Mouse (Mus musculus) heart, embryonic 14.5 days (tissue): ENCODE results near the gene Acot5. TPM values are rescaled to one million over a fixed set of nuclear protein-coding genes. Genes with fewer than 3 reads are reported as not detected.
"Not testable (repeated sequence)": the region's sequence is repeated elsewhere in the genome, so short reads cannot be mapped to it uniquely, and the experiment has no call there.

ENCODE experiments used
- ATAC-seq: fragments of 200-750 bp; cut with Nextera tagmentation; 2 replicates; pipeline ENCODE4 v1.8.0; 2017; ENCODE audit warnings: low read depth, moderate TSS enrichment; ENCODE audit not compliant: insufficient number of reproducible peaks, insufficient read depth, low FRiP score
- H3K27ac ChIP-seq, 2 experiments: fragments of 200-500 bp in 1 of 2; fragments of 300-500 bp in 1 of 2; sonication (generic) in 1 of 2; replicated peaks in 1 of 2; 2 replicates each; pipeline ENCODE4 v1.5.1; 2012 to 2014; ENCODE audit warnings: low read depth in 2 of 2, low read length in 2 of 2, control low read depth in 1 of 2, mild to moderate bottlenecking in 1 of 2, mixed read lengths in 1 of 2; ENCODE audit not compliant: control insufficient read depth in 1 of 2, insufficient read depth in 1 of 2
- H3K27me3 ChIP-seq: fragments of 300-500 bp; sonication (generic); 2 replicates; pipeline ENCODE4 v1.6.1; 2014; ENCODE audit warnings: mild to moderate bottlenecking, low read length, control low read depth; ENCODE audit not compliant: control insufficient read depth, insufficient read depth
- H3K36me3 ChIP-seq: fragments of 300-500 bp; sonication (generic); 2 replicates; pipeline ENCODE4 v1.6.1; 2014; ENCODE audit warnings: mild to moderate bottlenecking, control low read depth, low read length, mixed read lengths; ENCODE audit not compliant: control insufficient read depth, insufficient read depth
- H3K4me1 ChIP-seq, 2 experiments: fragments of 200-500 bp in 1 of 2; fragments of 300-500 bp in 1 of 2; sonication (generic) in 1 of 2; 2 replicates each; pipeline ENCODE4 v1.6.1; 2012 to 2014; ENCODE audit warnings: low read length in 2 of 2, control low read depth in 1 of 2, mixed read lengths in 1 of 2; ENCODE audit not compliant: control insufficient read depth in 2 of 2, insufficient read depth in 2 of 2
- H3K4me2 ChIP-seq: fragments of 300-500 bp; sonication (generic); 2 replicates; pipeline ENCODE4 v1.6.1; 2014; ENCODE audit warnings: mild to moderate bottlenecking, low read length
- H3K4me3 ChIP-seq, 2 experiments: fragments of 200-500 bp in 1 of 2; fragments of 300-500 bp in 1 of 2; sonication (generic) in 1 of 2; 2 replicates each; pipeline ENCODE4 v1.5.1; 2012 to 2014; ENCODE audit warnings: low read length in 2 of 2, mild to moderate bottlenecking in 2 of 2, control low read depth in 1 of 2, low read depth in 1 of 2, moderate library complexity in 1 of 2; ENCODE audit not compliant: control insufficient read depth in 1 of 2, insufficient read depth in 1 of 2
- H3K9ac ChIP-seq: fragments of 300-500 bp; sonication (generic); 2 replicates; pipeline ENCODE4 v1.6.1; 2014; ENCODE audit warnings: mild to moderate bottlenecking, low read length
- H3K9me3 ChIP-seq: fragments of 300-500 bp; sonication (generic); 2 replicates; pipeline ENCODE4 v1.6.1; 2016; ENCODE audit warnings: low read length, control low read depth; ENCODE audit not compliant: control insufficient read depth
- WGBS: fragments of 180-500 bp; shearing (Covaris S2); extraction: QIAGEN DNeasy Blood & Tissue Kit; methylation state at CpG from one replicate; pipeline ENCODE4 v1.1.7; 2014; 5-methylcytosine and 5-hydroxymethylcytosine counted together
- polyA plus RNA-seq: library from polyadenylated mRNA; unstranded; fragments of >200 nt; fragmentation: Nextera tagmentation; extraction: Ambion mirVana; gene quantifications from 2 replicates; pipeline ENCODE4 v1.2.1, GENCODE M21; 2014

The Acot5 gene
- polyA plus RNA-seq, 1 experiment from 2014 or later: not detected

DNA sequence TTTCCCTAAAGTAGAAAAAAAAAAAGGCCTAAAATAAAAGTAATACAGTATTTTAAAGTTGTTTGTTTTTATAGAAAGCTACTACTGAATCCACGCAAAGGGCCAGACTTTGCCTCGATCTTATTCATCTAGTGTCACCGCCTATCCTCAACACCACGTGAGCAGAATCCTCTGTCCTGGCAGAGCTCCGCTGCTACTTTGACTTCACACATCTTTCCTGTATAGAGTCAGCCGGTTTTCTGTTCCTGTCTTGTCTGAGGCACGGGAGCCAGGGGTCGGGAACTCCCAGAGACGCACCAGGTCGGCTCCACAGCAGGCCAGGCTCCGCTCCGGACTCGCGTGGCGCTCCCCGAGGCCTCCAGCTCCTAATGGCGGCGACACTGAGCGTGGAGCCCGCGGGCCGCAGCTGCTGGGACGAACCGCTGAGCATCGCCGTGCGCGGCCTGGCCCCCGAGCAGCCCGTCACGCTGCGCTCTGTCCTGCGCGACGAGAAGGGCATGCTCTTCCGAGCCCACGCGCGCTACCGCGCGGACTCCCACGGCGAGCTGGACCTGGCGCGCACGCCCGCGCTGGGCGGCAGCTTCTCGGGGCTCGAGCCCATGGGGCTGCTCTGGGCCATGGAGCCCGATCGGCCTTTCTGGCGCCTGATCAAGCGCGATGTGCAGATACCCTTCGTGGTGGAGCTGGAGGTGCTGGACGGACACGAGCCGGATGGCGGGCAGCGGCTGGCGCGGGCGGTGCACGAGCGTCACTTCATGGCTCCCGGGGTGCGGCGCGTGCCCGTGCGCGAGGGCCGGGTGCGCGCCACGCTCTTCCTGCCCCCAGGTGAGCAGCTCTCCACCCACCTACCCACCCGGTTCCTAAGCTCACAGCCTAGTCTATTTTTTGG is 31.7 kb downstream of the Acot5 start, which contains the start of gene Acot6:
Gene Acot6 (plus strand): TSS at position 51 of the 889 bp plus-strand sequence.
- not testable (repeated sequence) for H3K36me3 ChIP-seq, H3K27me3 ChIP-seq, H3K9me3 ChIP-seq, H3K4me1 ChIP-seq, H3K27ac ChIP-seq
- WGBS: under 1% methylated on average over 71 of the region's 80 CpGs
- ATAC-seq: peak; percentile 43; the same call in 1 of the 2 replicates
- Histone ChIP-seq H3K9ac (peak within 1 kb of the TSS; percentile 74), H3K4me3 (peak within 1 kb of the TSS; percentile 54 to 65), H3K4me2 (peak within 1 kb of the TSS; percentile 83)

DNA sequence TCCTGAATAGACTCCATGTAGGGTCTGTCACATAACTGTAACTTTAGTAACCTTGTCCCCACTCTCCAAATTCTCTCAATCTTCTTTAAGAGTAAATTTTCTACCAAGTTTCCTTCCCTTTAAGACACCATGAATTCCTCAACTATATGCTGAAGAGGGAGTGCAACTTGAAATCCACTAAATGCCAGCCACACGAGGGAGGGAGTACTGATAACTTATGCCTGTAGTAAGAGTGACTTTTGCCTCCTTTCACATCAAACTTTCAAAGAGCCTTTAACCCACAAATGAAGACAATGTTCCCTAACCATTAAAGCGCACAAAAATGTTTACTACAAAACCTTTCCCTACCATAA is 32.3 kb downstream of the Acot5 start:
- H3K27ac ChIP-seq: no peak overlapping the region
- peak overlapping the region; percentile 54 to 65 for H3K4me3 ChIP-seq
- H3K27me3 ChIP-seq: no peaks in the 10 kb centered on the region
- H3K9me3 ChIP-seq: no peaks in the 10 kb centered on the region
- peak overlapping the region; percentile 83 for H3K4me2 ChIP-seq
- H3K36me3 ChIP-seq: no peaks in the 10 kb centered on the region
- ATAC-seq: no peak
- 0 out of 4 replicates have a peak, but pooled peaks cover 0 to 3% of the 10 kb centered on the region in 2 experiments for H3K4me1 ChIP-seq
- WGBS: 52% methylated on average over 2 of the region's 2 CpGs
- H3K9ac ChIP-seq: peak overlapping the region; percentile 74; the same call in 1 of the 2 replicates

DNA sequence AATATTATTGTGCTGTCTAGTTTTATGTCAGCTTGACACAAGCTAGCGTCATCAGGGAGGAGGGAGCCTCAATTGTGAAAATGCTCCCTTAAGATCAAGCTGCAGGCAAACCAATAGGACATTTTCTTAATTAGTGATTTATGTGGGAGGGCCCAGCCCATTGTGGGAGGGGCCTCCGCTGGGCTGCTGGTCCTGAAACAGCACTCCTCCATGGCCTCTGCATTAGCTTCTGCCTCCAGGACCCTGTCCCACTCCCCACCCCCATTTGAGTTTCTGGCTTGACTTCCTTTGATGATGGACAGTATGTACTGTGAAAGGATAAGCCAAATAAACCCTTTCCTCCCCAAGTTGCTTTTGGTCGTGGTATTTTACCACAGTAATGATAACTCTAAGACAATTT is 37.9 kb downstream of the Acot5 start:
- no peak for ATAC-seq
- Histone ChIP-seq H3K27me3 (no peaks in the 10 kb centered on the region), H3K4me2 (no peak overlapping the region), H3K4me1 (no peaks in the 10 kb centered on the region), H3K9me3 (no peaks in the 10 kb centered on the region), H3K9ac (no peak overlapping the region), H3K36me3 (no peaks in the 10 kb centered on the region), H3K27ac (no peak overlapping the region), H3K4me3 (no peak overlapping the region)
- WGBS: 75% methylated on average over 3 of the region's 3 CpGs

DNA sequence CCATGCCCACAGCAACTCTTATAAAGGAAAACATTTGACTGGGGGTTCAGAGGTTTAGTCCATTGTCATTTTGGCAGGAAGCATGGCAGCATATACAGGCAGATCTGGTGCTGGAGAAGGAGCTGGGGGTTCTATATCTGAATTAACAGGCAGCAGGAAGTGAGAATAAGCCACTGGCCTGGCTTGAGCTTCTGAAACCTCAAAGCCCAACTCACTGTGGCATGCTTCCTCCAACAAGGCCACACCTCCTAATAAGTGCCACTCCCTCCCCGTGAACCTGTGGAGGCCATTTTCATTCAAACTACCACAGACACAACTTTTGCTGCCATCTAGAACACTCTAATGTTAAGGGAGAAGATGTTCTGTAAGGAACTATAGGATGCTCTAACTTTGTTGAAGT is 38.6 kb downstream of the Acot5 start:
- ATAC-seq: no peak
- Histone ChIP-seq H3K27ac (no peak overlapping the region), H3K36me3 (no peaks in the 10 kb centered on the region), H3K9ac (no peak overlapping the region), H3K4me2 (no peak overlapping the region), H3K4me1 (no peaks in the 10 kb centered on the region), H3K27me3 (no peaks in the 10 kb centered on the region), H3K4me3 (no peak overlapping the region), H3K9me3 (no peaks in the 10 kb centered on the region)
- 80% methylated on average over 1 of the region's 1 CpGs for WGBS

DNA sequence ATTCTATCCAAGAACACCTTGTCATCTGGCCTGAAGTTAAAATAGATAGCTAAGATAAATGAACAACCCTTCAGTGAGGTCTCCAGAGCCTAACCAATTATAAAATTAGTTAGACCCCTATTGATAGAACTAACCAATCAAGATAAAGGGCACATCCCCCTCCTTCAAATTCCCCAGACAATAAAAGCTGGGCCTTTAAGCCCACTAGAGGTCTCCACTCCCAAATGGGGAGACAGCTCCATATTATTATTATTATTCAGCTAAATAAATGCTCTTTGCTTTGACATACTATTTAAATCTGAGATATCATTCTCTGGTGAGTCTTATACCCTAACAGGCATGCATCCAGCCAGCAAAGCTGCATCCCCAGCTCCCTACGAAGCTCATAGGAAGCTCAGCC is 40.8 kb downstream of the Acot5 start:
- no peaks in the 10 kb centered on the region for H3K27me3 ChIP-seq
- H3K4me2 ChIP-seq: no peak overlapping the region
- H3K9ac ChIP-seq: no peak overlapping the region
- H3K9me3 ChIP-seq: no peaks in the 10 kb centered on the region
- no peak overlapping the region for H3K27ac ChIP-seq
- no peak overlapping the region for H3K4me3 ChIP-seq
- H3K36me3 ChIP-seq: no peaks in the 10 kb centered on the region
- ATAC-seq: no peak
- WGBS: 75% methylated on average over 1 of the region's 1 CpGs
- peaks cover 0 to 3% of the 10 kb centered on the region in 2 experiments; a peak in 1 of 4 replicates for H3K4me1 ChIP-seq

DNA sequence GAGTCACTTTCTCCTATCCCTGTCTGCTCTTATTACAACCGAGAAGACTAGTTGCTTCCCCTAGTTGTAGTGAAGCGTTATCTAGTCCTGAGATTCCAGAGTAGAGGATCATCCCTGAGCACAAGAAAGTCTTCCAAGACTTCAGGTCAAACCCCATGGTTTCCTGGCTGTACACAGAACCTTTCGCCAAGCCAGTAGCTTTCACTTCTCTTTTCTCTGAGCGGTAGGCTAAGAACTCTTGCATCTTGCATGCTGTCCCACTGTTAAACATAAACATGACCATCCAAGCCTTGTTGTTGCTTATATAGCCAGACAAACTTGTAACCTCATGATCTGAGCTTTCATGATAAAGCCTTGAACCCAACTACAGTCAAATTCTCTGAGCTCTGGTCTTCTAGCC is 41.7 kb downstream of the Acot5 start:
- H3K27me3 ChIP-seq: no peaks in the 10 kb centered on the region
- H3K36me3 ChIP-seq: no peaks in the 10 kb centered on the region
- no peak overlapping the region for H3K4me3 ChIP-seq
- WGBS: 79% methylated on average over 4 of the region's 4 CpGs
- H3K4me1 ChIP-seq: peaks cover 0 to 7% of the 10 kb centered on the region in 2 experiments; a peak in 2 of 4 replicates
- no peak for ATAC-seq
- no peak overlapping the region for H3K9ac ChIP-seq
- H3K9me3 ChIP-seq: no peaks in the 10 kb centered on the region
- no peak overlapping the region for H3K27ac ChIP-seq
- no peak overlapping the region for H3K4me2 ChIP-seq

DNA sequence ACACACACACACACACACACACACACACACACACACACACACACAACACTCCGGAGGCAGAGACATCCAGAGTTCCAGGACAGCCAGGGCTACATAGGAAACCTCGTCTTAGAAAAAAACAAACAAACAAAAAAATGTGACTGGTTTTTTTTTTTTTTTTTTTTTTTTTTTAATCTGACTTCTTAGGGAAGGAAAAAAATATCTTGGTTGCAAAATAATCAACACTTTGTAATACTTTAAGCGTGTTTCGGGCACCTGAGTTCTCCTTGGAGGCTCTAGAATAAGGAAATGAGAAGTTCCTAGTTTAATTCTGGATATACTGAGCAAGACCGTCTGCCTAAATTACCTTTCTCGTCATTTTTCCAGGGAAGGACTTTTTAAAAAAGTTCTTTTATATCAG is 44.6 kb downstream of the Acot5 start:
- Histone ChIP-seq H3K4me3 (peak overlapping the region; percentile 27 to 70; a peak in 3 of 4 replicates), H3K27me3 (no peaks in the 10 kb centered on the region), H3K27ac (no peak overlapping the region), H3K9ac (no peak overlapping the region; the same call in 1 of the 2 replicates), H3K36me3 (no peaks in the 10 kb centered on the region), H3K4me1 (peaks cover 0 to 7% of the 10 kb centered on the region in 2 experiments; a peak in 2 of 4 replicates), H3K4me2 (peak overlapping the region; percentile 68), H3K9me3 (no peaks in the 10 kb centered on the region)
- ATAC-seq: no peak
- WGBS: 46% methylated on average over 6 of the region's 6 CpGs
